Mouse (Mus musculus) cortical plate, adult 2 months (tissue): ENCODE results near the gene Gins3.

Source experiments
- CTCF ChIP-seq: fragments of 200-500 bp; IDR thresholded peaks from 2 replicates; pipeline ENCODE4 v1.5.1; 2011; ENCODE audit warnings: mild to moderate bottlenecking, control low read depth, low read length; ENCODE audit not compliant: insufficient read depth; ENCODE audit errors: extremely low read depth
- POLR2A ChIP-seq: fragments of 200-500 bp; IDR thresholded peaks from 2 replicates; pipeline ENCODE4 v1.6.1; 2011; ENCODE audit warnings: mild to moderate bottlenecking, low read length, control low read depth; ENCODE audit not compliant: insufficient read depth; ENCODE audit errors: extremely low read depth

GRCm38 (mm10) chr8:95596841-95597241 is 36.4 kb upstream of the Gins3 start:
- TF ChIP-seq POLR2A = no peak
- TF ChIP-seq CTCF = no peak
